Mouse (Mus musculus) kidney, postnatal 14 days (tissue): ENCODE measurements around the gene Tmem164.

Experiments
- DNase-seq: peaks from one replicate; pipeline ENCODE4 v3.0.0; 2022; ENCODE audit warnings: mixed read lengths

The Tmem164 gene

DNA sequence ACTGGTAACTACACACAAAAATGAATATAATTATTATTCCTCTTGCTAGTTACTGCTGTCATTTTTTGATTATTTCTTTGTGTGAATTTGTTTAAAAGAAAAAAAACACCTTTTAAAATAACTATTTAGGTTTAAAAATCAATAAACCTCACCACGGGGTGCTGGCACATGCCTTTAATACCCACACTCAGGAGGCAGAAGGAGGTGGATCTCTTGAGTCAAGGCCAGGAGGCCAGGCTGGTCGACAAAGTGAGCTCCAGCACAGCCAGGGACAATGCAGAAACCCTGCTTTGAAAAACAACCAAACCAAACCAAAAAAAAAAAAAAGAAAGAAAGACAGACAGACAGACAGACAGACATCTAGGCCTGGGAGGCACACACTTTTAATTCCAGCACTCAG lies 12.1 kb downstream of the Tmem164 start:
- no peak for DNase-seq

DNA sequence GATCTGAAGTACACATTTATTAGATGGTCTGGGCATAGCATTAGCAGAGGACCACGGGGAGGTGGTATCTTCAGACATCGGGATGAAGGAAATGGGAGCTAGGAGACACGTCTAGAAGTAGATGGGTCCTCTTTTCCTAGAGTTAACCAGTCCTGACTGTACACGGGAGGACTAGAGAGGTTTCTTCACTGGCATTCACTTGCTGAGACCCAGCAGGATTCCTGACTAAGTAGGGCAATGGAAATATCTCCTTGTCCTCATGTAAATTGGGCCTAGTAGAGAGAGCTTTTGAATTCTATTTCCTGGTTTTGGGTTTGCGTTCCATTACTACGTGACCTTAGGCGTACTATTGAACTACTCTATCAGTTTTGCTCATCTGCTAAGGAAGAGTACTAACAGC lies 13.1 kb downstream of the Tmem164 start:
- no peak for DNase-seq

DNA sequence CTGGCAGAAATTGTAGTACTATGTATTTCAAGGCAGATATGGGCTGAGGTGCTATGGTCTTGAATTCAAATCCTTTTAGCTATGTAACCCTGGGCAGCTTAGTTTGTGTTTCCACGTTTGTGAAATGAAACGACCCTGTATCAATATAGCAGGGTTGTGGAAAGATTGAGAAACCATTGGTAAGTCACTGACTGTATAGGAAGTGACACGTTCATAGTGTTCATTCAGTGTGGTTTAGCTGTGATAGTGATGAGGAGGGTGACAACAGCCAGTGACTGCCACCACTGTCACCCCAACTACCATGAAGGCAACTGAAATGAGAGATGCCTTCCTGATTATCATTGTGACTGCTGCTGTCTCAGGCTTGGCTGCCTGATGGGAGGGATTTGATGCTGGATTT lies 13.7 kb downstream of the Tmem164 start:
- no peak for DNase-seq

DNA sequence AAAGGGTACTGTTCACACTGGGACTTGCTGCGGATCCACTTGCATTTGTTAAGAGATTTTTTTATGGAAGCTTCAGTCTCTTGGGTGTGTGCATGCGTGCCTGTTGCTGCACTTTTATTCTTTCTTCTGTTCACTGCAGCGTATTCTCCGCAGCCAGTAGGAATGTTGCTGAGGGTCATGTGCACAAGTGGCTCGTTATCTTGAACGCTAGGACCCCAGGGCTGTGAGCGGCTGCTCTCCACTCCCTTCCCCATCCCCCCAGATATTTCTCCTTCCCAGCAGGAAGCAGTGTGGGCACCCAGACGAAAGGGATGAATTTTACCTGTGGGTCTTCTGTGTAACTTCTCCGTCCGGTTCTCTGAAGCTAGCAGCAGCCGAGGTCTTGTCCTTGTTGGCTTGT lies 15.6 kb downstream of the Tmem164 start:
- no peak for DNase-seq

DNA sequence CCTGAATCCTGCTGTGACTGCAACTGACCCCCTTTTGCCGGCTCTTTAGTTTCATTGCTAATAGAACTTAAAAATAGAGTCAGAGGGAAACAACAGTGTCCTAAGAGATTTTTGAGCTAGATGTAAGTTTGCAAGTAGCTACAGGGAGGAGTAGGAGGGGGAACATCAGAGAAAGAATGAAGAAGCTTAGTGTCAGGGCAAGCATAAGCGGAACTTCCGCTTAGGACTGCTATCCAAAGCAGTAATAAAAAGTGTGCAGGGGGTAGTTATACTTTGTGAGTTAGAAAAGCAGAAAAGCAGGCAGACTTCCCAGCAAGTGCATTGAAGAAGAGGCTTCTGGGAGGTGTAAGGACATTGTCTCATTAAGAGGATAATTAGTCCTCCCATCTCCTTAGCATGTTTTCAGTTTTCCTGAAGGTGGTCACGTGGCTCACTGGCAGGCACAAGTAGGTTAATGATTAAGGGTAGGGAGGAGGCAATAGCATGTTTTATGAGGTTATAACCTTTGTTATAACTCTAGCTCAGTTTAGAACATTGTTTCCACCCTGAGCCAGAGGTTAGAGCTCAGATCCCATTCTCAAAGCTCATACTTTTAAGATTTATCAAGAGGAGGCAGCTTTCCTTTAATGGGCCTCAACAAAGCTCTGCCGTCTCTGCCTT lies 16.5 kb downstream of the Tmem164 start:
- DNase-seq, result peak; percentile 24

DNA sequence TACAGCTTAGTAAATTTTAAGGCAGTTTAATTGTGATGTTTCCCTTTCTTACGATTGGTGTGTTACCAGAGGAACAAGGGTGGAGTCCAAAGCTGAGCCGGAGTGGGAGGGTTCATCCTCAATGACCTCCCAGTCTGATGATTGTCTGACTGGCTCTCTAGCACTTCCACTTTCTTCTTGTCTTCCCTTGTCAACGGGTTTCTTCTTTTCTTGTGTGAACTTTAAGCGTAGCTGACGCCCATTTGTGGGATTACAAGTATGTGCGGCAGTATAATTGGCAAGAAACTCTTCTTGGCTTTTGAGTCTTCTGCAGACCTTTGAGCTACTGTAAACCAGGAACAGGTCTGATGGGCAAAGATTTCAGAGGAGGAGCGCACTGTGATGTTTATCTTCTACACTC lies 17.0 kb downstream of the Tmem164 start:
- DNase-seq, result peak; percentile 23

DNA sequence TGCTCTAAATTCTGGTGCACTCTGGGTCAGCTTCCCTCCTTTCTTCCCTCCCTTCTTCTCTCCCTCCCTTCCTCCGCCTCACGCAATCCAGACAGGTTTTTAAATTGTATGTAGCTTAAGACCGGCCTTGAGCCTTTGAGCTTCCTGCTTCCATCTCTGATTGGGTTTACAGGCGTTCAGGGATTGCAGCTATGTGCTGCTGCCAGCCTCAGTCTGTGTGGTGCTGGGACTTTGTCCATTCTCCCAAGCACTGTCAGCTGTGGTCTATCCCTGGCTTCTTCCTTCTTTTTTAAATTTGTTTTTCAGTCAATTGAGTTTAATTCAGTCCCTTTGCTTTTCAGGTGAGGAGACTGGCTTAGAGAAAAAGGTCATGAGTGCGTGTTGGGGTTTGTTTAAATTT lies 20.9 kb downstream of the Tmem164 start:
- DNase-seq, result no peak

DNA sequence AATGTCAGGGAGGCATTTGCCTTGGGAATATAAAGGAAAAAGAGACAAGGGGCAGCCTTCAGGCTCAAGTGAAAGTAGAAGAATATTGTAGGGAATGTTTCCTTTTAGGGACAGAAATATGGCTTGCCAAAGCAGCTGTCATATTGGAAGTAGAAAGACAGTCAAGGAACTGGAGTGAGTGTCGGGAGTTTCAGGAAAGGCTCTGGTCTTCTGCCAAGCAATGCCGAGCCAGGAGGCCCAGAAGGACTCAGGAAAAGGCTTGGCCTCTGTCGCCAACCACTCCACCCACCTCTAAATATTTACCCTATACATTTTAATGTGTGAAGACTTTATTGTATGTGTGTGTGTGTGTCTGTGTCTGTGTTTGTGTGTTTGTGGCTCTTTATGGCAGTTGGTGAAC lies 21.4 kb downstream of the Tmem164 start:
- peak; percentile 41 for DNase-seq

DNA sequence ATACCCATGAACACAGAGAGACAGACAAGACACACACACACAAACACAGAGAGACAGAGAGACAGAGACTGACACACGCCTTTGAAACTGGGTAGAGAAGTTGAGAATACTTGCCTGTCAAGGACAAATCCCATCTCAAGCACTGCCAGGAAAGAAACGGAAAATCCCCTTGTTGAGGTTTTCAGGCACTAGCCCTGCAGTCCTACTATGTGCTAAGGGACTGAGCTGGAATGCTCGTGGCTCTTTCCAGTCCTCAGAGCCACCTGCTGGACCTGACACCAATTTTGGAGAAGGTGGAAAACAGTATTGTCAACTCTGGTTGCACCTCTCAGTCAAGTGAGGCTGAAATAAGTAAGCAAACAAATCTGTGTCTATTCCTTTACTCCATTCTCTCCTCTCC lies 22.7 kb downstream of the Tmem164 start:
- DNase-seq, result no peak

DNA sequence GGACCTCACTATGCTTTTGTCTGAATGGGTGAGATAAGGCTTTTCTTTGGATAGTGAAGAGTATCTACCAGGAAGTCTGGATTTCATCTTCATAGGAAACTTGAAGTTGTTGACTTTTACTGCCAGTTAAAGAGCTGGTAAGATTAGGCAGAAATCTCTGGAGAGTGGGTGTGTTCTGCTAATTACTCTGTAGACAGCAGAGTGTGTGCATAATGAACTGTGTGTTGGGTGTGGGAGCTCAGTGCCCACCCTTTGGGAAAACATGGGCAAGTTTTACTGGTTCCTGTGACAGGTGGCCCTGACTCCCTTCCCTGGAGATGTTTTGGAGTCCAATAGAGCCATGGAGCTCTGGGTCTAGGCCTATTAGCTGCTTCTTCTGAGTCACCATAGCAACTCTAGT lies 27.1 kb downstream of the Tmem164 start:
- no peak for DNase-seq

DNA sequence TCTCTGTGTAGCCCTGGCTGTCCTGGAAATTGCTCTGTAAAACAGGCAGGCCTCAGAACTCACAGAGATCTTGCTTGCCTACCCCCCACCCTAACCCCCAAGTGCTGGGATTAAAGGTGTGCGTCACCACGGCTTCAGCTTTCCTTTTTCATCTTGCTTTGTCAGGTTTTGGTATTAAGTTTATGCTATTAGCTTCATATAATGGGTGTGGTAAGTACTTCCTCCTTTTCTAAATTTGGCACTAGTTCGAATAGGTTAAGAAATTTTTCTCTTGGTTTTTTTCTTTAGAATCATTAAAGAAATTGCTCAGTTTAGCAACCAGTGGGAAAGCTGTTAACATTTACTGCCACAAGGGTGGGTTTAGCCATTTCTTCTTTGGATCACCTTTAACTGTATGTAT lies 34.8 kb downstream of the Tmem164 start:
- no peak for DNase-seq

DNA sequence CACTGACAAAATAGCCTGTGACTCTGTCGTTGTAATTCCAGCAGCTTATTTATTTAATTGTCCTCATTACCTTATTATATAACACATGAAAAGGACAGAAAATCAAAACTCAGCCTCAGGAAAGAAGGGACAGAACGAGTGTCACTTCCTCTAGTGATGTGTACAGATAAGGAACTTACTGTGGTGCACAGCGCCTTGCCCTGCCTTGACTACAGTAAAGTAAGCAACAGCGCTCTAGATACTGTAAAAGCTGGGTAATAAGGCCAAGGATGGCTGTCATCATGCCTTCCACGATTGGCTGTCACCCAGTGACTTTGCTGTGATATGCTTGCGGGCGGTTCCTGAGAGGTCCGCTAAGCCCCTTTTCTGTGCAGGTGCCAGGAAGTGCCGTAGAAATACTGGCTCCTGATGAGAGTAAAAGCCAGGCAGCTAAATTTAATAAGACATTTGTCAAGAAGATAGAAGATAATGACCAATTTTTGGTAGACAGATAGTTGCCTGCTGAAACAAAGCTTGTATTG lies 36.8 kb downstream of the Tmem164 start:
- DNase-seq, result no peak

DNA sequence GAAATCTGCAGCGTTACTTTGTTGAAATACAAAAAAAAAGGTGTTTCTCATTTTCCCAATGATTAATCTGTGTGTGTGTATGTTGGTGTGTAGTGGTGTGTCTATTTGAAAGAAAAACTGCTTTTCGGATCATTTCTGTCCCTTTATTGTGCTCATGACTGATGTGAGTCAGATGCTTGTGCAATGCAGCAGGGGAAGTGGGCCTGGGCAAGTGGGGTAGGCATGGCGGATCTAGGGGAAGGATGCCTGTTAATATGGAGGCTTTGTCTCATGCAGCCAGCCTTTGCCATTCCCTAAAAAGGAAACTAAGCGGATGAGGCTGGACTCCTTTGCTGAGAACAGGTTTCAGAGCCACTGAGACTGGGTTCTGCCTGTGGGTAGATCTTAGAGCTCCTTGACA lies 37.6 kb downstream of the Tmem164 start:
- DNase-seq, result no peak

DNA sequence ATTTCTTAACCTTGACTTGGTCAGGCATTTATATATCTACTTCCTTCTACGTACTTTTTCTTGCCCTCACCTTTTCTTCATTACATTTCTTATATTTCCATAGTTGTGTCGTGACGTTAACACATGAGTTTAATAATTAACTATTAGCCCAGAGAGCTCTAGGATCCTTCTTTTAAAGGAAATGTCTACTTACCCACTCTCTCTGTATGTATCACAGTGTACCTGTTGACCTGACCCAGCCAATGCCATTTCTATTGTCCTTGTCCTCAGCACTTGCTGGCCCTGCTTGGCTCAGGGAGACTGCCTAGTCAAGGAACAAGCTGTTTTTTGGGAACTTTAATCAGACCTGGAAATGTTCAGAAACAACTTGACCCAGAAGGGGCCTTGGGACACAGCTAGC lies 40.7 kb downstream of the Tmem164 start:
- no peak for DNase-seq

DNA sequence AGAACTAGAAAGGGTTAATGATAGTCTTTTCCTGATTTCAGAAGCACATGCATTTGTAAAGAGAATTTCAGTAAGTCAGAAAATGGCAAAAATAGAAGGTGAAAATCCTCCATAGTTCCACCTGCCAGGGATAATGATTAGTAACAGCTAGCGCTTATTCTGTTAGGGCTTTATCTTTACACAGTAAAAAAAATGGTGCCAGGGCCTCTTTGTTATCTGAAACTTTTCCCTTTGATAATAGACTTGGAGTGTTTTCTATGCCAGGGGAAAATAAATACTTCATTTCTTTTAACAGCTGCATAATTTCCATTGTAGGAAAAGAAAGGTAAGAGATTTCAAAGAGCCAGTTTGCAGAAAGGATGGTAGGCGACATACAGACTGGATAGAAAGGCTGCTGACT lies 43.0 kb downstream of the Tmem164 start:
- no peak for DNase-seq

DNA sequence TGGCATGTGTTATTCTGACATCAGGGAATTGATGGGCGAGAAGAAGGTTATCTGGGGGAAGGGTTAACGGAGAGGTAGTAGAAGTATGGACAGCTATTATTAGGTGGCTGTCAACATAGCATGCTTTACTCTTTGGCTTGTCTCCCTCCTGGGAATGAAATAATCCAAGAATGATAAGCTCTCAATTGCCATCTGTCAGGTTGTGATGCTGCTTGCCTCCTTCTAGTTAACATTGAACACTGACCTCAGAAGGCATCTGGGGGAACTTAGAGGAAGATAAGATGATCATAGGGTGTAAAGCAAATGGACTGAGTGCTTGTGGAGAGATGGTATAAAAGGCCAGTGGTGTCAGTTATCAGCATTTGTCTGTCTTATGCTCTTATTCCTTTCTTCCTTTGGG lies 44.4 kb downstream of the Tmem164 start:
- DNase-seq, result no peak

DNA sequence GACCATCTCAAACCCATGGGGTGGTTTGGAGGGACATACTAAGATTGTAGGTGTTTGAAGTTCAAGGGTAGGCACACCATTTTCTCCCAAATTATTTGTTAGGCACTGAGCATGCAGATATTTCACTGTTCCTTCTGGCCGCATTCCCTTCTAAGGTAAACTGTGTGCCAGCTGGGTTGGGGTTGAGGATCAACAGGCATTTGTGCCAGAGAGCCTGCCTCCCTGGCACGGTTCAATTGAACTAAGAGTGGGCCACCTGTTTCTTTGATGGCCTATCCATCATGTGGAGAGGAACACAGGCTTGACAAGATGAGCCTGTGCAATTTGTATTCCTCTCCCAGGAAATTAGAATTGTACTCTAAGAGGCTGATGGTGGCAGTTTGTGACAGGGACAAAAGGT lies 45.1 kb downstream of the Tmem164 start:
- DNase-seq, result no peak

DNA sequence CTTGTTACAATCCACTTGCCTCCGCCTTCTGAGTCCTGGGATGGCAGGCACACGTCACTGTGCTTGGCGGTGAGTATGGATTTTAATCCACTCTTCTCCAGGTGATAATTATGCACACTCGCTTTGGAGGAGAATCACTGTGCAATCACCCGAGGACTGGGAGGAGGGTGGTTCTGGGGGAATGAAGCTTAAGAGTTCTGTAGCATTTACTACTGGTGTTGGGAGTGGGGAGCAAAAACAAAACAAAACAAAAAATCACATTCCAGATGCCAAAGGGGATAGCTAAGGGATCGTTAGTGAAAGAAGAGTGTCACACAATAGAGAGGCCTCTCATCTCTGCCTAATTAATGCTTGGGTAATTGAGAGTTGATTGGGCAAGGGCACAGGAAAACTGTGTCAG lies 46.6 kb downstream of the Tmem164 start:
- DNase-seq, result no peak

DNA sequence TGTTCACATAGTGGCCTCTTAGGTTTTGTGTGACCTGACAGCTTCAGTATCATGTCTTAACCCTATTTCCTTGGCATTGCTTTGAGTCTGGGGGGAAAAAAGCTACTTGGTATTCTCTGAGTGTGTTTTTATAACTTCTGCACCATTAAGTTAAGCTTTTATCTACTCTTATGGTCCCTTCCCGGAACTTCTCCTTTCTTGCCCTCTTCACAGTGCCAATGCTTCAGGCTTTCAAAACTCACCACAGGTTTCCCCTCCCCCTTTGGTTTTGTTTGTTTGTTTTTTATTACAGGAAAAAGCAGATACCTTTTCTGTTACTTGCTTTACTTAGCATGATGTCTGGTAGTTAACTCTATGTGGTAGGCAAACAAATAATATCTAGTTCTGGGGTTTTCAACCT lies 47.8 kb downstream of the Tmem164 start:
- DNase-seq, result no peak

DNA sequence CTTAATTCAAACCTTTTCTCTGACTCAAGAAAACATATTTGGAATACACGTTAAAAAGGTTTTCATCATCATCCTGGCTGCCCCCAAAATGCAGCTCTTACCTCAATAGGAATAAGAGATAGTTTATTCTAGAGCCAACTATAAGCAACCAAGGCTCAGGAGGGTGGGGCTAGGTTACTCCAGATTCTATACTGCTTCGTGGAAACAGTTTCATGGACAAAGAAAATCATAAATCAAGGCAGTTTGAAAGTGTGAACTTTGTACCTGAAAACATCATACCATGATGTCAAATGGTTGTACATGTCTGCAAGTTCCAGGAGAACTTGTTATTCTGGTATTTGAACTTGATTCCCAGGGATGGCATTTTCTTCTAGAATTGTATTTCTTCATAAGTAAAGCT lies 48.3 kb downstream of the Tmem164 start:
- DNase-seq, result no peak

DNA sequence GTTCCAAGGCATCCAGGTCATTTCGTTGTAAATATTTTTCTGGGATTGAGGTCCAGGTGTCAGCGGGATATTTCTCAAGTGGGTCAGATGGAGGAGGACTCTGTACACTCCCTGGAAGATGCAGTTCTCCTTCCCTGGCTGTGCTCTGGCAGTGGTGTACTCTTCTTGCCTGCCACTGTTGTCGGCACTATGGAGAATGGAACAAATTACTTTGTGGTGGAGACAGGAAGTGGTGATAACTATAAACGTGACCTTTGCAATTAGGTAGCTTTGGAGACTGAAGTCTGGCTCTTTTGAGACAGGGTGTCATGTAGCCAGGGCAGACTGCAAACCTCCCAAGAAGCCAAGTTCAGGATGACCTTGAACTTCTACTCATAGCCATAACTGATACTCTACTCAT lies 55.9 kb downstream of the Tmem164 start:
- DNase-seq, result no peak

DNA sequence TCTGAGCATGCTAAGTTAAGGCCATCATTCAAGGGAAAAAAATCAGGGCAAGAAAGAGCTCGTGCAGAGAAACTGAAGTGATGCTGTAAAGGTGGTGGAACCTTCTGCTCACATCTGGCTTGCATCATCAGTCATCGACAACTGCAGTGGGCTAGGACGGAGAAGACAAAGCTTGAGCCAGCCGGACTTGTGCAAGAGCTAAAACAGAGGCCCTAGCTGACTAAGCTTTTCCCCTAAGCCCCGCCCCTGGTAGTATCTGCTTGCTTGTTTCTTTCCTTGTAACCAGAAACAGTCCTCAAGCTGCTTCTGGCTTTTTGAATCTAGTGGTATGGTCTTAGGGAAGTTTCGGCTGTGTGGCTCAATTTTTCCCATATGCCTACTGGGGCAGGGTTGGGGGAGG lies 56.5 kb downstream of the Tmem164 start:
- peak; percentile 3 for DNase-seq

DNA sequence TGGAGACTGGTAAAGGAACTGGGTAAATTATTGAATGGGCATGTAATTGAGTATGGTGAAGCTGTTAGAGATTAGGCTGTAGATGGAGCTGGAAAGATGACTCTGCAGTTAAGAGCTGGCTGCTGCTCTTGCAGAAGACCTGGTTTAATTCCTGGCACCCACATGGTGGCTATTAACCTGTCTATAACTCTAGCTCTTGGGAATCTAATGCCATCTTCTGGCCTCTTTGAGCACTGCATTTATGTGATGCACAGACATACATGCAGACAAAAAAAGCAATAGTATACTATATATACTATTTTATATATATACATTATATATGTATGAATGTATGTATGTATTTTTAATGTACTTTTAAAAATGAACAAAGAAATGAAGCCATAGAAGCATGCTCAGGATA lies 66.2 kb downstream of the Tmem164 start:
- no peak for DNase-seq

DNA sequence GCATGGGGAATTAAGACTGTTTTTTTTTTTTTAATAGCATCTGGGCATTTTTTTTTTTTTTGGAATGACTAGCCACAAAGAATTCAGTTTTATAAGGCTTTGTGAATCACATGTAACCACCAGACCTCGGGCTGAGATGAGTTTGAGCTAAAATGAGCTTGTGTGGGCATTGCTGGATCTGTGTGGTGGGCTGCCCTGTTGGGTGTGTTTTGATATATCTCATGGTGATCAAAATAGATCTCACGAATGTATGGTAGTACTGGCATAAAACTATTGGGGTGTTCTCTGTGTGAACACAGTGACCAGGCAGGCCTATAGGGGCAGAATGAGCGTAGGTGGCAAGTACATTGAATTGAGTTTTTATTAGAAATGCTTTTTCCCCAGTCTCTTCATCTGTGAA lies 67.4 kb downstream of the Tmem164 start:
- no peak for DNase-seq

DNA sequence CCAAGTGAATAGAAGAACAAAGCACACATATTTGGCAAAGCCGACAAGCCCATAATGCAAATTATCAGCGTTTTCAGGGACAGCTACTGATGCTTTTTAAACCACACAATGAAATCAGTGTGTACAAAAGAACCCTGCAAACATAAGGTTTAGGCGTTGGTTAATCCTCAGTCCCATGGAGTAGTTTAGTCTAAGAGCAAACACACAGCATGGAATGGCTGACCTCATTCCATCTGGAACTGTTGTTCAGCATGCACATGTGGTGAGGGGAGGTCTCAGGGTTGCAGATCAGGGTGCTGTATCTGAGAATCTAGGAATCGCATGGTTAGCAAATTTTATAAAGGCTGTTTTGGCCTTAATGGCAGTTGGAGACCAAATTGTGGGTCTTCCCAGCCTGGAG lies 69.6 kb downstream of the Tmem164 start:
- DNase-seq, result no peak

DNA sequence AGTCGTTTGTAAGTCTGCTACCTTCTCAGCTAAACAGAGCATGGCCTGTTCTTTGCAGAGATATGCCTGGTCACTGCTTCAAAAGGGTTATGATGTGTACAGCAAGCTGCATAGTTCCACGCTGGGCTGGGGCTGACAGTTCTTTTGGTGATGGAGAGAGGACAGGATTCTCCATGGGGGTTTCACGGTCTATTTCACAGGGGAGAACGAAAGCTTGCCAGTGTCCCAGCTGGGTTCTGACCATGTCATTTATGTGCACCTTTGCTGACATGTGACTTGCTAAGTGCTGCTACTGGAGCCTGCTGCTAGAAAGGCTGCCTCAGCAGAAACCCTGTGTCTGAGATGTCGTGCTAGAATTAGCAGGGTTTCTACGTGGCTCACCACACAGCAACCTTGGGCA lies 74.3 kb downstream of the Tmem164 start:
- DNase-seq, result no peak
